Mouse (Mus musculus) erythroid progenitor cell, adult 5-6 weeks (primary cell): ENCODE data around the gene AL607142.1. TPM values are rescaled to one million over a fixed set of nuclear protein-coding genes. Genes with fewer than 3 reads are reported as not detected.

ENCODE experiments used
- ATAC-seq: replicated peaks from 2 replicates; pipeline ENCODE4 v1.8.0; 2016; ENCODE audit warnings: moderate number of reproducible peaks, mild to moderate bottlenecking, moderate TSS enrichment, inconsistent platforms; ENCODE audit not compliant: poor library complexity, low FRiP score, severe bottlenecking
- total RNA-seq, 2 experiments: library from RNA; stranded (forward) in 1 of 2; stranded (reverse) in 1 of 2; fragments of 150-400 nt in 1 of 2; fragments of 186-747, 209-891 nt in 1 of 2; gene quantifications; 2 replicates each; pipeline versions ENCODE4 v1.2.3 to v1.2.4; 2015 to 2017; ENCODE audit warnings: low replicate concordance in 2 of 2

The AL607142.1 gene
- total RNA-seq (2015; ENCODE audit: low replicate concordance) (not detected in 2 replicates), total RNA-seq (2017; ENCODE audit: low replicate concordance) (not detected in 2 replicates)

DNA sequence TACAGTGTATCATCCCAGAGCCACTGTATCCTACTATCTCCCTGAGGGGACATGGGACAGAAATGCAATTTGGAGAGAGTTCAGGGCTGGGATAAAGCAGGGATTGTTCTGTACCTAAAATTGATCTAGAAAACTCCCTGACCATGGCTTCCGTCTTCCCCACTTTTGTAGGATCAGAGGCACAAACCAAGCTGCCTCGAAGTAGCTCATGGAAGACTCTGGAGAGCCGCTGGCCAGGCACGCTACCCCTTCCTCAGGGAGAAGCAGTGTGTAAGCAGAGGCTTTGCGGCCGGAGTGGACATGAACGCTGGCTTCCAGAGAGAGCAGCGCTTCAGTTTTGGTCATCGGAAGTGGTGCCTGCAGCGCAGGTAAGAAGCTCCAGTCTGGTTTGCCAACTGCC lies at the start of gene AL607142.1:
Gene AL607142.1 (plus strand): TSS at position 301 of the 400 bp plus-strand sequence.
- ATAC-seq = no peak

DNA sequence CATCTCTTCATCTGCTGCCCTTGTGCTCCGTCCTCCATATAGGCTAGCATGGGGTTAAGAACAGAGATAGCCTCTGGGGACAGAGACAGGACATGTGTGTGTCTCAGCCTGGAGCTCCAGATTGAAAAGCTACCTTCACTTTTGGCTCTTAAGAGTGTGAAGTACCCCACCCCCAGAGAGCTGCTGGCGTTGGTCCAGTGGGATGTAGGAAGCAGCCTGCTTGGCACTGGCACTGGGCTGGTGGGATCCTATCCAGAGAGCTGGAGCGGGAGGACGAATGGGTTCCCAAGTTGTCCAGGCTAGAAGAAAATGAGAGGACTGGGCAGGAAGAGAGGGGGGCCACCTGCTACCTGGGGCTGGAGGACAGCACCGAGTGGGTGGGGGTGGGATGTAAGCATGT lies 46.4 kb upstream of the AL607142.1 start:
- ATAC-seq = no peak

DNA sequence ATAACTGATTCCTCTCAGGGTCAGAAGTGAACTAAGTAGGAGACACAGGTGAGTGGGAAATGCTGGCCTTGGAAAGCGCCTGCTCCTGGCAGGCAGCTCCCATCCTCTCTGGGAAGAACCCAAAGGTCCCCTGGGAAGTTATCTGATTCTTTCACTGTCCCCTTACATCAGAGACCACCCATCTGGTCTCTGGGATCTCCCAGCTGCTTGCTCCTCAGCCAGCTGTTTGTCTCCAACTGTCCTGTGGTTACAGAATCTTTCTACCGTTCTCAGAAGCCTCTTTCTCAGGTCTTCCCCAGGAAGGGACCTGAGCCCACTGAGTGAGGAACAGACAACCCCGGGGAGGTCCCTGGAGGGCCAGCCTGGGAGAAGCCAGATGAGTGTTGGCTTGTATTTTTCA lies 42.4 kb upstream of the AL607142.1 start:
- ATAC-seq = no peak

DNA sequence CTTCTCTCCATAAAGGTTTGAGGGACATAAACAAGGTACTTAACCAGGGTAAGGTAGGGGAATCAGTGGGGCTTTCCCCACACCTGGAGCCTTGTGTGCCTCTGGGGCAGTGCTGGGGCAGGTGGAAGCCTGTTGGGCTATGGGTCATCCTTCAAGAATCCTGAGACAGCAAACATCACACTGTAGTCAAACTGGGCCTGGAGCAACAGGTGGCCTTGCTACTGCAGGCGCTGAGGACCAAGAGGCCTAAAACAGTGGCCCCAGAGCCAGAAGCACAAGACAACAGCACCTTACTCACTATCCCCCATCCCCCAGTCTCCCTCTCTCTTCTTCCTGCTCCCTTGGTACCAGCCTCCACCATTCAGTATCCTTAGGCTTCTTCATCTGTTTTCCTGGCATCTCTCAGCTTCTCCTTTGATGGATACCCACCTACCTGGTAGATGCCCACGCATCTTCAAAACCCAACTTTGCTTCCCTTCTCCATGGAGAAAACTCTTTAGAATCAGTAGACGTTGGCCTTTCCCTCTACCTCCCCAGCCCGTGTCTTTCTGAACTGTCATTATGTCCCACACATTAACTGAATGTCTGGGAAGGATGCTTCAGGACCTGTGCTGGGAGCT lies 41.5 kb upstream of the AL607142.1 start:
- ATAC-seq = no peak

GRCm38 (mm10) chr4:120024071-120024470 lies 40.7 kb upstream of the AL607142.1 start:
- no peak for ATAC-seq

DNA sequence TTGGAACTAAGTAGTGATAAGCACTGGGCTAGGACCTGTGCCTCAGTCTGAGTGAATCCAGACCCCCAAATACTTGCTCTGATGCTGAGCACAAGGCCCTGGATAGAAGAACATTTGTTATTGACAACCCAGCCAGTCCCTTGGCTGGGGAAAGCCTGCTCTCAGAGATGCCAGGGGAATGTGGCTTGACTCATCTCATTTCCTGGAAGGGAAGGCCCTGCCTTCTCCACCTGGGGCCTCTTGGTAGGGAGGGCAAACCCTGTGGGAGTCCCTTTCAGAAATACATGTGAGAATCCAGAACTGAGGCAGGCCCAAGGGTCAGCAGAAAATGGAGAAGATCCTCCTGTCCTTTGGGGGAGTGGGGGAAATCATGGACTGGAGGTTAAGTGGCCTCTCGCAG lies 37.1 kb upstream of the AL607142.1 start:
- ATAC-seq = no peak

DNA sequence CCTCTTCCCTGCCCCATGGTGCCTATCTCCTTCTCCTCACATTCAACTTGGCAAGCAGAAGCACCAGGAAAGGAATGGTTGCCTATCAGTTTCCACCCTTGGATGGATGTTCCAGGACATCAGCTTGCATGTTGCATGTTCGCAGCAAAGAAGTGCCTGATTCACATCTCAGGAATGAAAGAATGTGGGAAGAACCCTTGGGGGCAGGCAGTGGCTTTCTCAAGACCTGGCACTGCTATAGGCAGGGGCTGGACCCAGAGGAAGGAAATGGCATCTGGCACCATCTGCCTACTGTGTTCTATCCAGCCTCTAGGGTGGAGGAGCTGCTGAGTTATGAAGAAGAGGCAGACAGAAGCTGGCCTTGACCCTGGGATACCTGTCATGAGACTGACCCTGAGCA lies 34.9 kb upstream of the AL607142.1 start:
- ATAC-seq = no peak

- ATAC-seq = no peak
These were observed 32.3 kb upstream of the AL607142.1 start for GRCm38 (mm10) chr4:120032320-120032983.

DNA sequence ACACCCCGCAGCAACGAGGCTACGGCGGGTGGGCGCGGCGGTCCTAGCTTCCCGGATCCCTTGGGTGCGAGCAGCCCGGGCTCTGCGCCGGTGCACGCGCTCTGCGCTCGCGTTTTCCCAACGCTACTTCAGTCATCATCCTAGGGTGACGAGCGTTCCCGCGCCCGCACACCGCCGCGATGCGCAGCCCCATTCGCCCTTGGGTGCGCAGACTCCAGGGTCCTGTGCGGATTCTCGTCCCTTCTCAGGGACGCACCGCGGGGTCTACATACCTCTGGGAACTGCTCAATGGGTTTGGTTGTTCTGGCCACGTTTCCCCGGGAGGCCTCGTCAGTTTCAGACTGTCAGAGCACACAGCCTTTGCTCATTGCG lies 31.8 kb upstream of the AL607142.1 start:
- no peak for ATAC-seq

DNA sequence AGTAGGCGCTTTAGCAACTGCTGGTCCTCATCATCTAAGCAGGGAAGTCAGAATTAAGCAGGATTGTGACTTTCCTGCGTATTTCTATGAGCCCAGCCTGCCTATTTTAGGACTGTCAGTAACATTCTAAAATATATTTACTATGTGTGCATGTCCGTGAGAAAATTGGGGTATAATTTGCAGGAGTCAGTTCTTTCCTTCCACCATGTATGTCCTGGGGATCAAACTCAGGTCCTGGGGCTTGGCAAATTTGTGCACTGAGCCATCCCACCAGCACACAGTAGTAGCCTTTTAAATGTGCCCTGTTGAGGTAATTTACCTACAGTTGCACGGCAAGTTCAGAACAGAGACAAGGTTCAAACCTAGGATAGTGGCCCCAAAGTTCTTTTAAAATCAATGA lies 28.5 kb upstream of the AL607142.1 start:
- no peak for ATAC-seq

DNA sequence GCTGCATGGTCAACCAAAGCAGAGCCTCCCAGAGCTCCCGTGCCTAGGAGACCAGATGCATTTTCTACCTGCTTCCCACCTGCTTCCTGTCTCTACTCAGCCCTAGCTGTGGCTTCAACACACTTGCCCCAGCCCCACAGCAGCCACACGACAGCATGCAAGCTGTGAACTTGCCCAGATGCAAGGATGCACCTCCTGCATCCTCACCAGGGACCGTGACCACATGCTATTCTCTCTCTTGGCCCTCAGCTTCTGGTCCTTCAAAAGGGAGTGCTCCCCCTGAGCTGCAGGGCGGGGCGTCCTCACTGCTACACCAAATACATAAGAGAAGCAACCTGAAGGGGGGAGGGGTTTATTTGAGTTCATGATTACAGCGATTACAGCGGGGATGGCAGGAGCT lies 27.8 kb upstream of the AL607142.1 start:
- ATAC-seq = no peak

DNA sequence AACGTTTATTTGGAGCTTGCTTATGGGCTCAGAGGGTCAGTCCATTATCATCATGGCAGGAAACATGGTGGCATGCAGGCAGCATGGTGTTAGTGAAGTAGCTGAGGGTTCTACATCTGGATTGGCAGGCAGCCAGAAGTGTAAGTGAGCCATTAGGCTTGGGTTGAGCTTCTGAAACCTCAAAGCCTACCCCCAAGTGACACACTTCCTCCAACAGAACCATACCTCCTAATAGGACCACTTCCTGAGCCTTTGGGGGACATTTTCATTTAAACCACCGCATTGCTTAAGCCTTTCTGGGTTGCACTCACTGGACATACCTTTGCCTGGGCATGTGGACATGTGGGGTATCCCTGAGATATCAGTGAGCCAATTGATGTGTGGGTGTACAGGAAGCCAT lies 23.3 kb upstream of the AL607142.1 start:
- no peak for ATAC-seq

GRCm38 (mm10) chr4:120042480-120042879 lies 22.3 kb upstream of the AL607142.1 start:
- ATAC-seq = no peak

DNA sequence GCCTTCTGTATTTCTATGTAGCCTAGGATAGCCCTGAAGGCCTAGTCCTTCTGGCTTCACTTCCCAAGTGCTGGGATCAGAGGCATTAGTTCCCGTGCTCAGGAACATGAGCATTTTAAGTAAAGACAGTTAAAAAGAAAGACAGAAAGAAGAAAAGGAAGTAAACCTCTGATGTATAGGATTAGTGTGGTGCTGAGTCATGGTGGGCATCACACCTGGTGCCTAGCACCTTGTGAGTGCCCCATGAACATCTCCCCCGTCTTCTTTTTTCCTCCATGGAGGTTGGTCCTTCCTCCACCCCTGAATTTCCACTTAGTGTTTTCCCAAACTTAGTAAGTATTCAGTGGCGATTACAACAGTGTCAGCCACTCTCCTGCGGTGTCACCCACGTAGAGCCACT lies 20.2 kb upstream of the AL607142.1 start:
- ATAC-seq = no peak

DNA sequence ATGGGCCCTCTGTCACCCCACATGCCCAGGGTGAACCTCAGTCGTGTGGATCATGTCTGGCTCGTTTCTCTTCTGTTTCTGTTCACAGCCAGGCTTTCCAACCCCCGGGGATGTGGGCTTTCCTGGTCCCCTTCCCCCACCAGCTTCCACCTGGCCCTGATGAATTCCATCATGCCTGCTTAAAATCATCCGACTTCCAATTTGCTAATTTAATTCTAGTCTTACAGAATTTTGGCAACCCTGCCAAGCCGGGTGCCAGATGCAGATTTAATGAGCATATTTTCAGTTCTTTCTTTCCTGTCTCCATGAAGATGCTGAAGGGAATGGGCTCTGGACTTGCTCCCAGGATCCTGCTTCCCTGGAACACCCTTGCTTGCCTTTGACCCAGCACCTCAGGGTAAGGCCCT lies 19.7 kb upstream of the AL607142.1 start:
- ATAC-seq = no peak

GRCm38 (mm10) chr4:120045871-120046270 lies 18.9 kb upstream of the AL607142.1 start:
- no peak for ATAC-seq

DNA sequence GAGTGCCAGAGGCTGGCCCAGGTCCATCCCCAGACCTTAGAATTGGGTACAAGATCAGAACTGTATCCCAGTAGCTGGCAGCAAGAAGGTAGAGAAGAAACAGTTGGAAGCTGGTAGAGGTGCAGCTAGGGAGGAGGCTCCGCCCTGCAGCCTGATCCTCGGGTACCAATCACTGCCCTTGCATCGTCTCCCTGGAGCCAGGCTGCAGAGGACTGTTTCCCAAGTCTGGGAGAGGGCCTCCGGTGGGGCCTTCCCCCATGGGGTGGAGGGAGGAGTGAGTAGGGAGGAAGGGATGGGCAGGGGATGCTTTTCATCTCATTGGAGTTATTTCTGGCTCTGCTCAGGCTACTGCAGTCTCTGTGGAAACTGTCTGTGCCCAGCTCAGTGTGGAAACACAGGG lies 17.7 kb upstream of the AL607142.1 start:
- ATAC-seq = no peak

DNA sequence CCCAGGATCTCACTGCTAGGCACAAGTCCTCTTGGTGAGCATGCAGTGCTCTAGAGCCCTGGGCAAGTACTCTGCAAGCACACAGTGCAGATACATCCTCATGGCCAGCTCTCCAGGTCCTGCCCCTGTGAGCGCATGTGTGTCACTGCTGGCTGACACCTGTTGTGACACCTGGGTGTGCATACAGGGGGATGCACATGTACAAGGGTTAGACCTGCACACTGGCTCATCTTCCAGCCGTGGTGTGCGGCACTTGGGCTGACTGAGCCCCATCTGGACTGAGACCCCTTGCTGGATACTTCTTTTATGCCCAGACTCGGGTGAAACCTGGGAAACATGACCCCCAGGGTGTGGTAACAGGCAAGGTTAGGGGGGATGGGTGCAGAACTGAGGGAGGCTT lies 16.5 kb upstream of the AL607142.1 start:
- no peak for ATAC-seq

DNA sequence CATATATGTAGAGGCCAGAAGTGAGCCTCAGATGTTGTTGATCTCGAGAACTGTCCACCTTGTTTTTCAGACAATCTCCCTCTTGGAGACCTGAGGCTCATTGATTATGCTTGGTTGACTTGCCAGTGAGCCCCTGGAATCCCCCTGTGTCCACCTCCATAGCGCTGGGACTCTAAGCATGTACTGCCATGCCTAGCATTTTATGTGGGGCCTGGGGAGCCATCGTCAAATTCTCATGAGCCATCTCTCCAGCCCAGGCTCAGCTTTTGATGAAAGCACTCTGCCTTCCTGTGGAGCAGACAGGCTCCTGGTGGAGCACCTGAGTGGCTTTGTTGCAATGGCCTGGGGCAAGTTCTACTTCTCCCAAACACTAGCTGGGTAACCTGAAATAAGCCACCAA lies 14.9 kb upstream of the AL607142.1 start:
- no peak for ATAC-seq

GRCm38 (mm10) chr4:120052481-120052880 lies 12.3 kb upstream of the AL607142.1 start:
- ATAC-seq = no peak

GRCm38 (mm10) chr4:120053026-120054005 lies 11.5 kb upstream of the AL607142.1 start:
- no peak for ATAC-seq
